Mouse (Mus musculus) small intestine, adult 2 months (tissue): ENCODE measurements around the gene Sqor. TPM values are rescaled to one million over a fixed set of nuclear protein-coding genes. Genes with fewer than 3 reads are reported as not detected.

Experiments
- H3K27ac ChIP-seq: fragments of 200-500 bp; 2 replicates; pipeline ENCODE4 v1.5.1; 2012; ENCODE audit warnings: low read depth, low read length, control low read depth, inconsistent platforms; ENCODE audit not compliant: insufficient read depth
- H3K27me3 ChIP-seq: fragments of 200-500 bp; 2 replicates; pipeline ENCODE4 v1.6.1; 2012; ENCODE audit warnings: mild to moderate bottlenecking, moderate library complexity, low read length, inconsistent platforms; ENCODE audit not compliant: control insufficient read depth, insufficient read depth
- H3K36me3 ChIP-seq: fragments of 200-500 bp; 2 replicates; pipeline ENCODE4 v1.6.1; 2012; ENCODE audit warnings: mild to moderate bottlenecking, low read length, control low read depth, inconsistent platforms; ENCODE audit not compliant: control insufficient read depth, insufficient read depth
- H3K4me1 ChIP-seq: fragments of 200-500 bp; 2 replicates; pipeline ENCODE4 v1.6.1; 2012; ENCODE audit warnings: low read length, inconsistent platforms, mixed read lengths; ENCODE audit not compliant: control insufficient read depth, insufficient read depth, insufficient read length
- H3K4me3 ChIP-seq: fragments of 200-500 bp; 2 replicates; pipeline ENCODE4 v1.5.1; 2012; ENCODE audit warnings: low read depth, mild to moderate bottlenecking, control low read depth, inconsistent platforms, low read length, moderate library complexity
- CTCF ChIP-seq: fragments of 200-500 bp; IDR thresholded peaks from 2 replicates; pipeline ENCODE4 v1.5.1; 2012; ENCODE audit warnings: low read depth, mild to moderate bottlenecking, control low read depth, inconsistent platforms, low read length, moderate library complexity, mixed read lengths; ENCODE audit not compliant: insufficient replicate concordance, insufficient read length; ENCODE audit errors: extremely low read depth
- POLR2A ChIP-seq: fragments of 200-500 bp; IDR thresholded peaks from 2 replicates; pipeline ENCODE4 v1.6.1; 2012; ENCODE audit warnings: low read depth, mild to moderate bottlenecking, control low read depth, inconsistent platforms, low read length, moderate library complexity
- WGBS: fragments of 180-500 bp; shearing (Covaris S2); methylation state at CpG from one replicate; pipeline ENCODE4 v1.1.7; 2018; 5-methylcytosine and 5-hydroxymethylcytosine counted together
- polyA plus RNA-seq: library from polyadenylated mRNA; depleted of rRNA; stranded (reverse); fragments of >200 nt; gene quantifications from 2 replicates; pipeline ENCODE4 v1.2.3, GENCODE M21; 2012; rRNA removed

Gene Sqor
- polyA plus RNA-seq, 1 experiment = 56.7 TPM

DNA sequence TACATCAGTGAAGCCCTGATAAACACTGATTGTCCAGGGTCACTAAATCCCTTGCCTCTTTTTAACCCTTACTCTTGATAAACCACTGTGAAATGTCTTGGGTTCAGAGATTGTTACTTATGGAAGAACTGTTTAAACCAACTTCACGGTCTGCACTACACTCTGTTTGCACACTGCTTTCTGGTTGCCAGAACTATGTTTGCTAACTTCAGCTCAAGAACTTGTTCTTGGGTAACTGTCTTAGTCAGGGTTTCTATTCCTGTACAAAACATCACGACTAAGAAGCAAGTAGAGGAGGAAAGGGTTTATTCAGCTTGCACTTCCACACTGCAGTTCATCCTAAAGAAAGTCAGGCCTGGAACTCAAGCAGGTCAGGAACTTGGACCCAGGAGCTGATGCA lies 56.2 kb downstream of the Sqor start:
- WGBS = 18% methylated on average over 2 of the region's 2 CpGs
- H3K27ac ChIP-seq = no peak overlapping the region
- TF ChIP-seq CTCF = no peak
- TF ChIP-seq POLR2A = no peak
- H3K36me3 ChIP-seq = no peaks in the 10 kb centered on the region
- H3K4me3 ChIP-seq = no peak overlapping the region
- H3K27me3 ChIP-seq = no peaks in the 10 kb centered on the region
- no peaks in the 10 kb centered on the region for H3K4me1 ChIP-seq

DNA sequence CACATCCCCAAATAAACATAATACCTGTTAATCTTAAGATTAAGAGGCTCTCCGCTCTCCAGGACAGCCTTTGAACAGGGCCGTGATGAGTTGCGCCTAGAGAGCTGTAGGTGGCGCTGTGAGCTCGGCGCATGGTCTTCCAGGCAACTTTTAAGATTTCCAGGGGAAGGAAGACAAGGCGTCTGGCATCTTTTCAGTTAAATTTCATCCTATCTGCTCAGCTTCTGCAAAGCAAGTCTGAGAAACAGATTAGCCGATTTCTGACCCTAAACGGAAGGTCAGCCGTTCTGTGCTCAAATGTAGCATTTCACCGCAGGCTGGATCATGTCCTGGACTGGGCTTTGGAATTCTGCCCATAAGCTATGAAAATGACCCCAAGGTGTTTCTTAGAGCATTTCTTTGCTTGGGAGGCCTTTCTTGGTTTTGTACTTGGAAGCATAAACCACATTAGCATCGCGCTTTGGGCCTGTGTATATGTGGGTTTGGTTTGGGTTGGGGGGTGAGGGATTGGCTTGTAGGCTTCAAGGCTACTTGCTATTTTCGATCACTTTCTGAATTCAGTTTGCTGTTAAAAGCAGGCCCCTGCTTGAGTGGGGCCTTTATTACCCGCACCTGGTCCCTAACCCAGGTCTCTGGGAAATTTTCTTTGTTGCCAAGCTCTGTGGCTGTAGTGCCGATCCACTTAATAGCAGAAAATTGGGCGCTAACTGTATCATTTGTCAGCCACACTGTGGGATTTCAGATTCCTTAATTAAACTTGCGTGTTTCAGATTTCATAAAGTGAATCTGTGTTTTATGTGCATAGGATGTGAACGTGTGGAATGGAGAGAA lies 60.6 kb downstream of the Sqor start:
- 50% methylated on average over 19 of the region's 19 CpGs for WGBS
- Histone ChIP-seq H3K4me1 (no peaks in the 10 kb centered on the region), H3K27ac (no peak overlapping the region), H3K36me3 (no peaks in the 10 kb centered on the region), H3K4me3 (no peak overlapping the region), H3K27me3 (no peaks in the 10 kb centered on the region)
- TF ChIP-seq POLR2A (no peak), CTCF (peak; percentile 80)

DNA sequence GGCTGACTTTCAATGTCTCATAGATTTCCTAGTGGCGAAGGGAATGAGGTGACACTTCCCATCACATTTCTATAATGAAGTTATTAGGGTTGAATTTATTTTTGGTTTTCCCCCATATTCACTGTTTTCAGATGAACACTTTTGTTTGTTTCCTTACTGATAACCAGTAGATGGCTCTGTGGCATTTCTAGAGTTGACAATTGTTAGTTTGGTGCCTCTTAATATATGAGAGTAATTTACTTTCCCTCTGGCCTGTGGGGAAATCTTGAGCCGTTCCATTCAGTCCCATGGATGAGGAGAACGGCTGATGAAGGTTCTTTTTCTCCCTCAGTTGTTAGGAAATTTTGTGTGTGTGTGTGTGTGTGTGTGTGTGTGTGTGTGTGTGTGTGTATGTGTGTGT lies 61.3 kb downstream of the Sqor start:
- 76% methylated on average over 3 of the region's 3 CpGs for WGBS
- no peak overlapping the region for H3K4me3 ChIP-seq

DNA sequence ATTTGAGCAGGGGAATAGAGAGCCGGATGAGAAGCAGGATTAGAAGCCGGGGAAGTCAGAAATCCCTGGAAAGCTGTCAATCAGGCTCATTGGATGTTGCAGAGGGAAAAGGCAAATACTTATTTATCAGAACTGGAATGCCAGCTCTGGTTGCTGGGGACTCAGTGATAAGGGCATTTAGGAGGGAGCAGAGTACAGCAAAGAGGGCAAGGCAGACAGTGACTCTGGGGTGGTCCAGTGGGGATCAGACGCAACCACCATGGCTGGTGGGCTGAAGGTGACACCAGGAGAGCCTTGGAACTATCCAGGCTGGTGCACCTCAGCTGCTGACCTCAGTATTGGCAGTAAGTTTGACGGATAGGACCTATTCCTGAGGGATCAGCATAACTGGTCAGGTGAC lies 89.6 kb downstream of the Sqor start:
- Histone ChIP-seq H3K27ac (no peak overlapping the region), H3K27me3 (no peaks in the 10 kb centered on the region), H3K36me3 (no peaks in the 10 kb centered on the region), H3K4me3 (no peak overlapping the region), H3K4me1 (no peaks in the 10 kb centered on the region)
- no peak for TF ChIP-seq POLR2A
- no peak for TF ChIP-seq CTCF
- WGBS = 65% methylated on average over 4 of the region's 4 CpGs

More for the DNA sequence above, 61.3 kb downstream of the Sqor start:
- no peaks in the 10 kb centered on the region for H3K4me1 ChIP-seq
- TF ChIP-seq CTCF (no peak), POLR2A (no peak)
- H3K27ac ChIP-seq = no peak overlapping the region
- no peaks in the 10 kb centered on the region for H3K27me3 ChIP-seq
- H3K36me3 ChIP-seq = no peaks in the 10 kb centered on the region

DNA sequence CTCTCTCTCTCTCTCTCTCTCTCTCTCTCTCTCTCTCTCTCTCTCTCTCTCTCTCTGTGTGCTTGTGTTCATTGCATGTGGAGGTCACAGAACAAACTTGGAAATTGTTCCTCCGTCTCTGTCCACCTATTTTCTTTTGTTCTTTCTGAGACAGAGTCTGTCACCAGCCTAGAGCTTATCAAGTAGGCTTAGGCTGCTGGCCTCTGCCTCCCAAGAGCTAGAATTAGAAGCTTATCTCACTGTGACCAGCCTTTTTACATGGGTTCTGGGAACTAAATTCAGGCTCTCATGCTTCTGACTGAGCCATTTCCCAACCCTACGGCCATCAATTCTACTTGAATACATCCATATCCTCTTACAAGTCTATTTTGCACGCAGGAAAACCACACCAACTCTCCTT lies 90.3 kb downstream of the Sqor start:
- Histone ChIP-seq H3K27me3 (no peaks in the 10 kb centered on the region), H3K36me3 (no peaks in the 10 kb centered on the region), H3K4me3 (no peak overlapping the region), H3K27ac (no peak overlapping the region), H3K4me1 (no peaks in the 10 kb centered on the region)
- 80% methylated on average over 3 of the region's 3 CpGs for WGBS
- TF ChIP-seq CTCF (no peak), POLR2A (no peak)

Other genes starting within 250 kb of the Sqor start
- gene Gatm, start 153.9 kb upstream of the Sqor start, polyA plus RNA-seq = 2.0 and 31.7 TPM in 2 replicates
- gene AA467197, start 128.3 kb upstream of the Sqor start, polyA plus RNA-seq = 8.6 and 9.7 TPM in 2 replicates
- 3.0 and 8.1 TPM in 2 replicates for gene Slc30a4, start 62.6 kb upstream of the Sqor start, polyA plus RNA-seq
- gene Bloc1s6, start 26.7 kb upstream of the Sqor start, polyA plus RNA-seq = 33.3 and 41.8 TPM in 2 replicates